Mouse (Mus musculus) thymus, postnatal 25 days (tissue): ENCODE measurements around the gene Fbxo17.

Experiments used
- DNase-seq: peaks from one replicate; pipeline ENCODE4 v3.0.0; 2022

Gene Fbxo17

DNA sequence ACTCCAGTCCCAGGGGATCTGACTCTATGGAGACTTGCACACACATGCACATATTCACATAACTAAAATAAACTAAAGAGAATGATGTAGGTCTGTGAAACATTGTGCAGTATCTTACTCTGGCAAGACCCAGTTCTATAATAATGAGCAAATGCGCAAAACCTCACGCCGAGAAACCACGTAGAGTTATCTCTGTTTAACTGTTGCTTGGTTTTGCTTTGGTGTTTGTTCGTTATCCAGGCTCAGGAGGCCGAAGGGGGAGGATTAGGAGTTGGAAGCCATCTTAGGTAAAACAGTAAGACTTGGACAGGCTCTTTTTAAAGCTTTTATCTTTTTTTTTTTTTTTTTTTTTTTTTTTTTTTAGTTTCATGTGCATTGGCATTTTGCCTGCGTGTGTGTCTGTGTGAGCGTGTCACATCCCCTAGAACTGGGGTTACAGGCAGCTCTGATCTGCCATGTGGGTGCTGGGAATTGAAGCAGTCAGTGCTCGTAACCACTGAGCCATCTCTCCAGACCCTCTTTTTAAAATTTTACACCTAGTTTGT is 52.9 kb downstream of the Fbxo17 start:
- no peak for DNase-seq

DNA sequence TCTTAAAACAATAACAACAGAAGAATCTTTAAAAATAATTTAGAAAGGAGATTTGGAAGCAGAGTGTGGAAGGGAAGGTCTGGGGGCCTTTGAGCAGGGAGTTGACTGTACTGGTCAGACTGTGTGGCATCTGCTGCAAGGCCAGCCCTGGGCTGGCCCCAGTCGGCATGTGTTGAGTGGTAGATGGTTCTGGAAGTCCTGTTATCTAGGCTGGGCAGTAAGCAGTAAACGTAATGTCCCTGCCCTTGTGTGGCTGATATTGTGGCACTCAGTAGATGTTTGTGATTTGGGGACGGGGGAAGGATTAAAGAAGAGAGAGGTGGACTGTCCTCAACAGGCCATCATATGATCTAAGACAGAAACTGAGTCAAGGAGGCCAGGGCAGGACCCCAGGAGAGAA is 53.7 kb downstream of the Fbxo17 start:
- no peak for DNase-seq

DNA sequence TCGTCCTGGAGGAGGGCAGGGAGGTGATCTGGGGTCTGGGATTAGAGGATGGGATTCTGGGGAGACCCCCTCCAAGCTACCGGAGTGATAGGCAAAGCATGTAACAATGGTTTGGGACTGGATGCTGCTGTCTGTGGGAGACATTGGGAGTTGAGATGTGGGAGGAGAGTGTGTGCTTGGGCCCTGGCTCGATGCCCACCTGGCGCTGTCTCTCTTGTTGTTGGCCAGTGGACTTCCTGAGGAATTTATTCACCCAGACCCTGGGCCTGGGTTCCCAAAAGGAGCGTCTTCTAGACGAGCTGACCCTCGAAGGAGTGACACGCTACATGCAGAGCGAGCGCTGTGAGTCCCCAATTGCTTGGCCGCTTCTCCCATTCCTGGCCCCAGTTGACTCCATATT is 55.3 kb downstream of the Fbxo17 start:
- no peak for DNase-seq

DNA sequence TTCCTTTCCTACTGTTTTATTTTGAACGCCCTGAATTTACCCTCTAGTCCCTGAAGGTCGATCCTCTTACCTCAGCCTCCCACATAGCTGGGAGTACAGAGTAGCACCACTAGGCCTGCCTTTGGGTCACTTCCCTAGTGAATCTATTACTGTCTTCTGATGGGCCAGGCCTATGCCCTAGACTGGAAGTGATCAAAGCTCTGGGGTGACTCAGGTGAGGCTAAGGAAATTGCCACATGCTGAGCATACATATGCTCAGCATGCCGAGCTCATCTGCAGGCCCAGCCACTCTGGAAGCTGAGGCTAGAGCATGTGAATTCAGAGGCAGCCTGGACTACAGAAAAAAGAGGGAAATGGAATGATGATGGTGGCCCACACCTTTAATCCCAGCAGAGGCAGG is 56.6 kb downstream of the Fbxo17 start:
- DNase-seq: no peak

DNA sequence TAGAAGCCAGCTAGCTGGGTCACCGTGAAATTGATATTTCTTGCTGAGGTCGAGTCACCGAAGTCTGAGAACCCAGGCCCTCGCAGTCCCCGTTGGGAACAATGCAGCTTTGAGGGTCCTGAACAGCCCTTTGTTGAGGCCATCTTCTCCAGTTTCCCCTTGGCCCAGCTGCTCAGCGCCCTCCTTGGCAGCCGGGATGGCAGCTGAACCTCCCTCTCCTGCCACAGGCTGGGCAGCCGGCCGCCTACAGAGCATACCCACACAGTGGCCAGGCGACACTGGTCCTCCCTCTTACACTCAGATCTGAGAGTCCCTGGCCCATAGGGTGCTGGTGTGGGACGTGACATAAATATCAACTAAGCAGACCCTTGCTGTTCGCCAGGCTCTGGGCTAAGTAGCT is 57.6 kb downstream of the Fbxo17 start:
- no peak for DNase-seq

DNA sequence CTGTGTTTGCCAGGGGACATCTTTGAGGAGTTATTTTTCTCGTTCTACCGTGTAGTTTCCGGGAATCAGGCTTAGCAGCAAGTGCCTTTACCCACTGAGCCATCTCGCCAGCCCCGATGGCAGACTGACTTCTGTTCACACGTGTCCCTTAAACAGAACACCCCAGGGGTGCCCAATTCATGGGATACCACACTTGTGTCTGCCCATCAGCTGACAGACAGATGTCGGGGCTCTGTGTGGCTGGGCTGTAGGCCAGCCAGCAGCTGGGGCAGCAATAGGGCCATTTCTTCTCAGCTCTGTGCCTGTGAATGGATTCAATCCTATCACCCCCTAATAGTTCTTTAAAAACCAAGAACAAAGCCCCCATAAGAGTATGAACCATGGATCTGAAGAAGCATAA is 58.5 kb downstream of the Fbxo17 start:
- no peak for DNase-seq

DNA sequence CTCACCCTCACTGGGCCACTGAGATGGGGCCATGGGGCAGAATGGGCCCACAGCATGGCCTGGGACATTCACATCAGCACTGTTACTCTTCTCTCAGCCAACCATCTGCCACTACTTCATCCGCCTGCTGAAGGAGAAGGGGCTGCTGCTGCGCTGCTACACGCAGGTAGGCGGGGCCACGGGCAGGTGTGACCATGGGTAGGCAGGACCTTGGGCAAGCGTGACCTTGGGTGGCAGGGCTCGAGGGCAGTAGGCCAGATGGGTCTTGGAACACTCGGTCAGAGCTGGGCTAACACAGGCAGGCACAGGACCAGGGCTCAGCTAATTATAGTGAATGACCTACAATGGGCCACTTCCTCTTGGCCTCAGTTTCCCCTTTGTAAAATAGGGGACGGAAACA is 62.2 kb downstream of the Fbxo17 start:
- DNase-seq: no peak

DNA sequence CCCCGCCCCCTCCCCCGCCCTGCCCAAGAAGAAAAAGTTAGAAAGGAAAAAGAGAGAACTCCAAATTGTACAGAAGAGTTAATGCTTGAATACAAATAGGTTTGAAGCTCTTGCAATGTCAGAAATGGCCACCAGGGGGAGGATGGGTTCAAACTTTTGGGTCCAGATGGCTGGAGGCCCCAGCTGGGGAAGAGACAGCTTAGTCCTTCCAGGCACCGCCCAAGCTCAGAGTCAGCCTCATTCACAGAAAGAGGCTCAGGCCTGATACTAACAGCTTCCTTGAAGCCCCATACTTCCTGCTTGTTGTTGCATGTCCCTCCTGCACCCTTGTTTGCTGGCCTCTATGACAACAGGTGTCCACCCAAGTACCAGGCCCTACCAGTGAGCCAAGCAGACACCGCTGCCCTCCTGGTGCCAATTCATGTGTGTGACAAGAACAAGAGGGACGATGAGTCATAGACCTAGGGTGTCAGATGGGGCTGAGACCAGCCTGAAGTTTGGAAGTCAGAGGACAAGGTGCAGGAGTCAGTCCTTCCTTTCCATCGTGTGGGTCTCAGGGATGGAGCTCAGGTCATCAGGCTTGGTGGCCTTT is 63.6 kb downstream of the Fbxo17 start:
- peak; percentile 94 for DNase-seq

DNA sequence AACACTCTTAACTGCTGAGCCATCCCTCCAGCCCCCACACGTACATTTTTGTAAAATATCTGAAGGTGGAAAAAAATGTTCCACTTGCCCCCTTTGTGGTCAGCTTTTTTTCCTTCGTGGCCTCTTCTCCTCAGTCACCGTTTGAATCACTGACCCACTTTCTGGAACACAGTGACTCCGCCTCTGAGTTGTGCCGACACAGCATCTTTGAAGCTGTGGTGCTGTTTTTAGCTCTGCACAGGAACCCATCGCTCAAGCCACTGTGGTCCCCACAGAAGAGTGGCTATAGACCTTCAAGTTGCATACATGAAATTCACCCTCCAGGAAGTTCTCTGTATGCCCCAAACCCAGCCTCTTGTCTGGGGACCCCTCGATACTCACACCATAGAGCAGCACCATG is 64.3 kb downstream of the Fbxo17 start:
- DNase-seq: no peak

DNA sequence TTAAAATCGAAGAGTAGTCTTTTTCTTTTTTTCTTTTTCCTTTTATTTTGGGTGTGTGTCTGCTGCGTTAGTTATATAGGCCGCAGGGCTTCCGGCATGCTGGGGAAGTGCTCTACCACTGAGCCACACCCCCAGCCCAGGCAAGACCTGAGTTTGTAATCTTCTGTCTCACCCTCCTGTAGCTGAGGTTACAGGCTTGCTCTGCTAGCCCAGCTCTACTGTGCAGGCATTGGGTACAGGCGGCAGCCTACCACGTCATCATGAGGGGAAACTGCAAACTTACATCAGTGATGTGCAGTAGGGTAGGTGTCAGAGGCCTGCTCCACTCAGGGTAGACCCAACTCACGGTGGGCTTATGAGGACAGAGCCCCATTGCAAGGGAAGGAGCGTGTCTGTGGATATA is 64.7 kb downstream of the Fbxo17 start:
- peak; percentile 86 for DNase-seq

DNA sequence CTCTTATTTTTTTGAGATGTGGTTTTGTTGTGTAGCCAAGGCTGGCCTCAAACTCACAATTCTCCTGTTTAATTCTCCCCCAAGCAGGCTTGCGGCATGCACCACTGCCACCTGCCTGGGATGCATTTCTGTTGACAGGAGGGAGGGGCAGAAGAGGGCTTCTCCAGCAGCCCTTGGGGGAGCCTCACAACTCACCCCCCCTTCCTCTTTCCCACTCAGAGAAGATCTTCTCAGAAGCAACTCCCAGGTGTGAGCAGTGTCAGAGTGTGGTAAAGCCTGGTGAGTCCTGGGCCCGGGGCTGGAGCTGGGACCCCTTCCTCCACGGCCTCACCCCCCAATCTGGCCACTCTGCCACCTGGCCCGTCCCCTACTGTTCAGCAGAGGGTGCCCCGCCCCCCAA is 68.6 kb downstream of the Fbxo17 start:
- DNase-seq: peak; percentile 58
